Mouse (Mus musculus) embryonic facial prominence, embryonic 13.5 days (tissue): ENCODE measurements around the gene Gramd4. TPM values are rescaled to one million over a fixed set of nuclear protein-coding genes. Genes with fewer than 3 reads are reported as not detected.
A peak's percentile ranks its signal among the peaks of the same experiment; 100 is the strongest.

Experiments
- ATAC-seq: fragments of 200-750 bp; cut with Nextera tagmentation; 2 replicates; pipeline ENCODE4 v1.8.0; 2017; ENCODE audit warnings: low read depth; ENCODE audit not compliant: insufficient number of reproducible peaks, insufficient read depth, low FRiP score, low TSS enrichment
- H3K27ac ChIP-seq: fragments of 300-500 bp; sonication (generic); 2 replicates; pipeline ENCODE4 v1.5.1; 2015; ENCODE audit warnings: moderate library complexity, mild to moderate bottlenecking, inconsistent platforms
- H3K27me3 ChIP-seq: fragments of 300-500 bp; sonication (generic); 2 replicates; pipeline ENCODE4 v1.6.1; 2015; ENCODE audit warnings: mild to moderate bottlenecking, inconsistent platforms
- H3K36me3 ChIP-seq: fragments of 300-500 bp; sonication (generic); 2 replicates; pipeline ENCODE4 v1.6.1; 2015; ENCODE audit warnings: mild to moderate bottlenecking, inconsistent platforms
- H3K4me1 ChIP-seq: fragments of 300-500 bp; sonication (generic); 2 replicates; pipeline ENCODE4 v1.6.1; 2015; ENCODE audit warnings: inconsistent platforms
- H3K4me2 ChIP-seq: fragments of 300-500 bp; sonication (generic); 2 replicates; pipeline ENCODE4 v1.6.1; 2015; ENCODE audit warnings: moderate library complexity, mild to moderate bottlenecking, inconsistent platforms
- H3K4me3 ChIP-seq: fragments of 300-500 bp; sonication (generic); 2 replicates; pipeline ENCODE4 v1.5.1; 2015; ENCODE audit warnings: mild to moderate bottlenecking, inconsistent platforms
- H3K9ac ChIP-seq: fragments of 300-500 bp; sonication (generic); 2 replicates; pipeline ENCODE4 v1.6.1; 2015; ENCODE audit warnings: mild to moderate bottlenecking, inconsistent platforms
- H3K9me3 ChIP-seq: fragments of 300-500 bp; sonication (generic); 2 replicates; pipeline ENCODE4 v1.6.1; 2016; ENCODE audit warnings: inconsistent platforms
- WGBS: fragments of 180-500 bp; shearing (Covaris S2); methylation state at CpG from one replicate; pipeline ENCODE4 v1.1.7; 2015; ENCODE audit warnings: mixed read lengths; 5-methylcytosine and 5-hydroxymethylcytosine counted together
- polyA plus RNA-seq: library from polyadenylated mRNA; unstranded; fragments of >200 nt; fragmentation: Nextera tagmentation; extraction: Ambion mirVana; gene quantifications from 2 replicates; pipeline ENCODE4 v1.2.1, GENCODE M21; 2015

The Gramd4 gene
- polyA plus RNA-seq, 1 experiment from 2014 or later = 14.6 TPM

DNA sequence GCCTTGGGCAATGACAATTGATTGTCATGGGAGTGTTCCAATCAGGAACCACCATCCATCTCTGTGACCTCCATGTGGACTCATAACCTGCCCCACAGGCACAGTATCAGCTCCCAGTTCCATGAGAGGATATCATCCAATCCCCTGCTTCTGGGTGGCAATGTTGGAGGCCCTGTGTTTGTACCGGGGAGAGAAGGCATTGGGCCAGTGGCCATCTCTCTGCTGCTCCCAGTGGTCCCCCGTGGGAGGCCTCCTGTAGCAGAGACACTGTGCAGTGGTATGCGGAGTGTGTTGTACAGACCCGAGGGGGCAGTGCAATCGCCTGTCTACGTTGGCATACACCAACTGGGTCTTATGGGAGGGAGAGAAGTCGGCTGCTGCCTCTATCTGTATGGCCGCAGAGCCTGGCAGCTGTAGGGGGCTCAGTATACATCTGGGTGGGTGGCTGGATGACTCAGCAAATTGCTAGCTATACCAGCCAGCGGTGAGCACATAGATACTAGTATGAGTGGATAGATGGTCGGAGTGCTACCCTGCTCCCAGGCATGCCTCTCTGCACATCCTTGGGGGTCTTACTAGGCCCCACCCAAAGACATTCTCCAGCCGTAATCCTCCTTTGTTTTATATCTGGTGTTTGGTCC lies 50.5 kb downstream of the Gramd4 start:
- no peak overlapping the region for H3K9ac ChIP-seq
- no peak overlapping the region for H3K27ac ChIP-seq
- no peaks in the 10 kb centered on the region for H3K27me3 ChIP-seq
- ATAC-seq = no peak
- WGBS = 82% methylated on average over 11 of the region's 11 CpGs
- H3K4me3 ChIP-seq = no peak overlapping the region
- H3K9me3 ChIP-seq = no peaks in the 10 kb centered on the region
- peaks cover 30% of the 10 kb centered on the region for H3K4me1 ChIP-seq
- H3K36me3 ChIP-seq = peaks cover 6% of the 10 kb centered on the region; the same call in 1 of the 2 replicates
- H3K4me2 ChIP-seq = no peak overlapping the region

- Histone ChIP-seq H3K9ac (no peak overlapping the region), H3K27me3 (no peaks in the 10 kb centered on the region), H3K9me3 (no peaks in the 10 kb centered on the region), H3K4me2 (no peak overlapping the region), H3K4me1 (peaks cover 38% of the 10 kb centered on the region), H3K27ac (no peak overlapping the region), H3K36me3 (no peaks in the 10 kb centered on the region), H3K4me3 (no peak overlapping the region)
- 74% methylated on average over 7 of the region's 7 CpGs for WGBS
- no peak for ATAC-seq
Measured at GRCm38 (mm10) chr15:86109245-86109644, 51.8 kb downstream of the Gramd4 start.

GRCm38 (mm10) chr15:86109650-86110211 lies 52.2 kb downstream of the Gramd4 start:
- no peak overlapping the region for H3K9ac ChIP-seq
- H3K9me3 ChIP-seq = no peaks in the 10 kb centered on the region
- no peak overlapping the region for H3K4me3 ChIP-seq
- ATAC-seq = no peak
- H3K4me1 ChIP-seq = peaks cover 38% of the 10 kb centered on the region
- no peaks in the 10 kb centered on the region for H3K27me3 ChIP-seq
- no peak overlapping the region for H3K4me2 ChIP-seq
- H3K36me3 ChIP-seq = no peaks in the 10 kb centered on the region
- 71% methylated on average over 8 of the region's 8 CpGs for WGBS
- H3K27ac ChIP-seq = no peak overlapping the region

DNA sequence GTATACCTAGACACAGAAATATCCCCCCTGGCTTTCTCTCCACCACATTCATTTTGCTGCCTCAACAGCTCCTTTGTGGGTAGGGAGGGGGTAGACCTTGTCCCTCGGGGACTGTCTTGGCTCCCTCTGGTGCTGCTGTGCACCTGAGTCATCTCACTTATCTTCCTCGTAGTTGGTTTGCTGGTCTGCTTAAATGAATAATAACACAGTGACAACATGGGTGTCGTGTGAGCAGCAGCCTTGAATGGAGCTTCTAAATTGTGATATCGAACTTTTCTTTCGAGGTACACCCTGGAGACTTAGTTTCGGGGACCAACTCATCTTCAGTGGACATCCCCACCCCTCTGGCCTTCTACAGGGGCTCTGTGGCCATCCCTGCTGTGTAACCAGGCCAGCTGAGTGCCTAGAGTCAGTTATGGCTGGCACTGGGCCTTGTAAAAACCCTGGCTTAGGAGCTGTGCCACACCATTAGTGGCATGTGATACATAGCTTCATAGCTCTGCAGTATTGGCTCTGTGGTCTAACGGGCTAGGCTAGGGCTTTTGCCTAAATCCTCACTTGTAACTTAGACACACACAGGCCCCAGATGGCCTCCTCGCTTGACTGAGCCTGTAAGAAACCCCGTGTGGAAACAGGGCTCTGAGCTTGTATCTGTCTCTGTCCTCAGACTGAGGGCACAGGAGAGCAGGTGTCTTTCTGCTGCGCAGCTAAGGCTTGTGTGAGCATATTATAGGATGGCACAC lies 53.0 kb downstream of the Gramd4 start:
- Histone ChIP-seq H3K4me2 (no peak overlapping the region), H3K27ac (no peak overlapping the region; the same call in 1 of the 2 replicates), H3K4me3 (no peak overlapping the region), H3K9ac (peak overlapping the region; percentile 40; the same call in 1 of the 2 replicates), H3K36me3 (no peaks in the 10 kb centered on the region), H3K4me1 (peaks cover 33% of the 10 kb centered on the region), H3K27me3 (no peaks in the 10 kb centered on the region), H3K9me3 (no peaks in the 10 kb centered on the region)
- no peak for ATAC-seq
- WGBS = 73% methylated on average over 10 of the region's 10 CpGs

DNA sequence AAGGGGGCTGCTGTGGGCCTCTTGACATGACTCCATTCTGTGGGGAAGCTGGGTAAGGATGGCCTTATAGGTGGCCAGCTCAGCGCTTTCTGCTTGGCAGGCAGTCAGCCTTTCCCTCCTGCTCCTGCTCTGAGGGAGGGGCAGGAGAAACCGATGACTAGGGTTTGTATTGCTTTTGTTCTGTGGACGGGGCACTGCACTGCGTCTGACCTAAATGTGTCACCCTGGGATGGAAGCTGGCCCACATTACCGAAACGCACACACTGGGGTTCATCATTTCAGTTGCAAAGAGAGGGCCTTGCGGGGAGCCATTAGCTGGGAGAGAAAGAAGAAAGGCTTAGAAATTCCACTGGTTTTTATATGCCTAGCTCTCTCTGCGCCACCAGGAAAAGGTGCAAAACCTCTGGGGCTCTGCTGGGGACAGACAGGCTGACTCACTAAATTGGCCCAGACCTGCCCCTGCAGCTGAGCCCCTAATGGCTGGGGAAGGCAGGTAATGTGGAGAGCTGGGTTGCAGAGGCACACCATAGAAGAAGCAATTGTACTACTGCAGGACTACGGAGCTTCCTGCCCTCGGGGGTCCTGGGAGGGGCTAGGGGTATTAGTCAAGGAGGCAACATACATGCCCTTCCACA lies 55.3 kb downstream of the Gramd4 start:
- Histone ChIP-seq H3K27ac (peak overlapping the region; percentile 39), H3K4me2 (peak overlapping the region; percentile 25), H3K36me3 (no peaks in the 10 kb centered on the region), H3K4me3 (no peak overlapping the region), H3K9ac (peak overlapping the region; percentile 49), H3K4me1 (peaks cover 38% of the 10 kb centered on the region), H3K27me3 (no peaks in the 10 kb centered on the region), H3K9me3 (no peaks in the 10 kb centered on the region)
- no peak for ATAC-seq
- WGBS = 12% methylated on average over 10 of the region's 10 CpGs

- no peaks in the 10 kb centered on the region for H3K9me3 ChIP-seq
- peak overlapping the region; percentile 25 for H3K4me2 ChIP-seq
- H3K9ac ChIP-seq = 0 out of 2 replicates have a peak overlapping the region, but pooled peaks have one; percentile 3
- ATAC-seq = no peak
- no peak overlapping the region for H3K4me3 ChIP-seq
- H3K27me3 ChIP-seq = no peaks in the 10 kb centered on the region
- 5% methylated on average over 9 of the region's 9 CpGs for WGBS
- H3K36me3 ChIP-seq = no peaks in the 10 kb centered on the region
- peaks cover 38% of the 10 kb centered on the region for H3K4me1 ChIP-seq
- H3K27ac ChIP-seq = peak overlapping the region; percentile 39
Measured at GRCm38 (mm10) chr15:86113342-86113710, 55.8 kb downstream of the Gramd4 start.

DNA sequence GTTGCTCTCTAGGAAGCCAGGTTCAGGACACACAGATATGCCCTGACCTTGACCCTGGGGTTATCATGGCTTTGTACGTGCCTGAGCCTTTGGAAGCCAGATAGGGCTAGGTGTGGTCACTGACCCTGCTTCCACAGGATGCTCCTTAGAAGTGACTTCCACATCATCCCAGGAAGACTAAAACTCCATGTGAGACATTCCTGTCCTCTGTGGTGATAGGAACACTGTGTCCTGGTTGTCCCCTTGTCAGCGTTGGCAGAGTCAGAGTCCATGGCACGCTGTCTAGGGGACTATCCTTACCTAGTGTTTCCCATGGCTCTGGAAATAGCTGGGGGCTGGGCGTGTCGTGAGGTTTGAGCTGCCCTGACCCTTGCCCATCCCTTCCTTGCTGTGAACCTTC lies 58.9 kb downstream of the Gramd4 start:
- Histone ChIP-seq H3K27ac (no peak overlapping the region), H3K4me3 (no peak overlapping the region), H3K9ac (no peak overlapping the region), H3K4me1 (peaks cover 22% of the 10 kb centered on the region), H3K9me3 (no peaks in the 10 kb centered on the region), H3K27me3 (no peaks in the 10 kb centered on the region), H3K36me3 (peaks cover 25% of the 10 kb centered on the region), H3K4me2 (no peak overlapping the region)
- ATAC-seq = no peak
- 63% methylated on average over 5 of the region's 5 CpGs for WGBS

GRCm38 (mm10) chr15:86117115-86118100 lies 59.9 kb downstream of the Gramd4 start:
- no peak overlapping the region for H3K4me3 ChIP-seq
- no peak for ATAC-seq
- H3K27ac ChIP-seq = no peak overlapping the region
- H3K36me3 ChIP-seq = peaks cover 33% of the 10 kb centered on the region
- no peak overlapping the region for H3K4me2 ChIP-seq
- peaks cover 18% of the 10 kb centered on the region for H3K4me1 ChIP-seq
- H3K9ac ChIP-seq = no peak overlapping the region
- no peaks in the 10 kb centered on the region for H3K9me3 ChIP-seq
- 56% methylated on average over 14 of the region's 15 CpGs for WGBS
- H3K27me3 ChIP-seq = no peaks in the 10 kb centered on the region

DNA sequence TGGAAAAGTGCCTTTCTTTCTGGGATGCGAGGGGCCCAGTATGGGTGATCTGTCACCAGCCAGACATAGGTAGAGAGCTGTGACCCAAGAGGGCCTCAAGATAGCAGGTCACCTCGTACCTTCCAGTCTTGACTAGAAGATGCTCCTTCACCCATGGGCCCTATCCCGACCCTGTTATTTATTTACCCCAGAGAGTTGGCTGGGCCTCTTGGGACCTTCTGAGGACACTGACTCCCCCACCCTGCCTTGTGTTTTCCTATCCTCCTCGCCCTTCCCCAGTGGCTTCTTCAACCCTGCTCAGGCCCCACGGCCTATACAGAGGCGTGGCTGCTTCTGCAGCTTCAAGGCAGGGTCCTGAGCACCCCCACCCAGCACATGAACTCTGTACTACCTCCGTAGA lies 61.7 kb downstream of the Gramd4 start:
- H3K36me3 ChIP-seq = peaks cover 51% of the 10 kb centered on the region
- ATAC-seq = no peak
- 87% methylated on average over 7 of the region's 7 CpGs for WGBS

DNA sequence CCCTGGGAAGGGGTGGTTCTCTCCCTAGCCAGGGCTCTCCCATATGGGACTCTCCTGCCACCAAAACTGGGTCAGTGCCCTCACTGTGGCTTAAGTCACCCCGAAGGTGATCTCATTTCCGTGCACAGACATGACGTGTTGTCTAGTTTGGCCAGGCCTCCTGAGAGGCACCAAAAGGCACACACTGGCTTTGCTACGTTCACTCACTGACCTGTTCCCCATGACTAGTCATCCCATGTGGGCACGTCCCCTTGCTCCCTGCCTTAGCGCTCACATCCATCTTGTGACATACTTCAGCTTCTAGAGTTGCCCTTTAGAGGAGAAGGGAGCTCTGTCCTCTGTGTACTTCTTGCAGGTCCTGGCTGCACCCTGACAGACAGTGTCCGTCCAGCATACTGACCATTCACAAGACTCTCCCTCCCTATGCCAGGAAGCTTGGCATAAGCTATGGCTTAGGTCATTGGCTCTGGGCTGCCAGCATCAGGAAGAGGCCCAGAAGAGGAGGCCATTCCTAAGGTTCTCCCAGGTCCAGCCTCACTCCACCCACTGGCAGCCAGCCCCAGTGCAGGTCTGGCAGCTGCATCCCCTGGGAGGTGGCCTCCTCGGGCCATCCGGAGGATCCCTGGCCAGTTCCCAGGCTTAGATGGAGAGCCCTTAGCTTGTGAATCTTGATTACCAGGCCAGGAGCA lies 64.9 kb downstream of the Gramd4 start:
- no peak overlapping the region for H3K27ac ChIP-seq
- H3K4me2 ChIP-seq = no peak overlapping the region
- 90% methylated on average over 9 of the region's 9 CpGs for WGBS
- no peaks in the 10 kb centered on the region for H3K9me3 ChIP-seq
- no peak overlapping the region for H3K9ac ChIP-seq
- no peak for ATAC-seq
- H3K36me3 ChIP-seq = peaks cover 71% of the 10 kb centered on the region
- H3K27me3 ChIP-seq = no peaks in the 10 kb centered on the region
- peaks cover 8% of the 10 kb centered on the region; the same call in 1 of the 2 replicates for H3K4me1 ChIP-seq
- no peak overlapping the region for H3K4me3 ChIP-seq

More for the DNA sequence above, 61.7 kb downstream of the Gramd4 start:
- Histone ChIP-seq H3K27ac (no peak overlapping the region), H3K9ac (no peak overlapping the region), H3K9me3 (no peaks in the 10 kb centered on the region), H3K27me3 (no peaks in the 10 kb centered on the region), H3K4me3 (no peak overlapping the region), H3K4me2 (no peak overlapping the region), H3K4me1 (peaks cover 5% of the 10 kb centered on the region; the same call in 1 of the 2 replicates)
